Mouse (Mus musculus): ENCODE data around the gene Magi1.

DNA sequence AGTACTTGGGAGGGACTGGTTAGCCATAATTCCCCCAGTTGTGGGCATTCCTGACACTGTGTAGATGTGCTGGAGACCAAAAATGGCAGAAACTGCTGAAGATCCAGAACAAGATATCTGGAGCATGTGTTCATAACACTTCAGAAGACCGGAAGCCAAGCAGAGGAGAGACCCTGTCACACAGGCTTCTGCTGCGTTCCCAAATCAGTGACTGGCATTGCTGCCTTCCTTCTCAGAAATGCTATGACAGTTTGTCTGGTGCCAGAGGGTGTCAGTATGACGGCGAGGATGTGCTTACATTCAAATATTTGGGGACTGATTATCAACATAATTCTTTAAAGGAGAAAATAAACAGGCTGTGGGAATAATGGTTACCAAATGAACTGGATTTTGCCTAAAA lies 373.7 kb downstream of the Magi1 start:
- TF ChIP-seq CHD2 (IDR thresholded peaks at IDR 0.05; ENCODE audit: low read length): no peak
- TF ChIP-seq POLR2A (IDR thresholded peaks at IDR 0.05; ENCODE audit: low read depth, low read length): no peak
- no peak for TF ChIP-seq KAT2A (IDR thresholded peaks at IDR 0.05; ENCODE audit: insufficient replicate concordance, low read length)
- TF ChIP-seq CTCF (conservative IDR thresholded peaks at IDR 0.05 in 1 of 2, IDR thresholded peaks at IDR 0.05 in 1 of 2; ENCODE audit: low read depth in 2 of 2, low read length in 2 of 2): no peak
- TF ChIP-seq MAX (IDR thresholded peaks at IDR 0.05; ENCODE audit: low read length): no peak
- TF ChIP-seq TBP (conservative IDR thresholded peaks at IDR 0.05; ENCODE audit: low read depth, low read length): no peak
- no peak for TF ChIP-seq HCFC1 (IDR thresholded peaks at IDR 0.05; ENCODE audit: low read depth, low read length)
- no peak for TF ChIP-seq MYC (IDR thresholded peaks at IDR 0.05; ENCODE audit: low read depth, low read length)
- TF ChIP-seq MAFK (IDR thresholded peaks at IDR 0.05; ENCODE audit: insufficient replicate concordance, low read length): no peak

Measured in CH12.LX (cell line).